Mouse (Mus musculus) cortical plate, adult 2 months (tissue): Measurements from ENCODE around the gene Vsig10l.

Source experiments
- CTCF ChIP-seq: fragments of 200-500 bp; IDR thresholded peaks from 2 replicates; pipeline ENCODE4 v1.5.1; 2011; ENCODE audit warnings: mild to moderate bottlenecking, control low read depth, low read length; ENCODE audit not compliant: insufficient read depth; ENCODE audit errors: extremely low read depth
- POLR2A ChIP-seq: fragments of 200-500 bp; IDR thresholded peaks from 2 replicates; pipeline ENCODE4 v1.6.1; 2011; ENCODE audit warnings: mild to moderate bottlenecking, low read length, control low read depth; ENCODE audit not compliant: insufficient read depth; ENCODE audit errors: extremely low read depth

- no peak for TF ChIP-seq CTCF
- no peak for TF ChIP-seq POLR2A
Observed at GRCm38 (mm10) chr7:43475706-43476105, 12.8 kb downstream of the Vsig10l start.
